Mouse (Mus musculus) myocyte (in vitro differentiated cells): Measurements from ENCODE around the gene Snx29. TPM values are rescaled to one million over a fixed set of nuclear protein-coding genes. Genes with fewer than 3 reads are reported as not detected.

ENCODE experiments used
- H3K27me3 ChIP-seq: one replicate; pipeline ENCODE4 v1.6.1; 2011; ENCODE audit not compliant: control insufficient read depth, insufficient read depth, insufficient read length
- H3K36me3 ChIP-seq: one replicate; pipeline ENCODE4 v1.6.1; 2011; ENCODE audit not compliant: control insufficient read depth, insufficient read depth
- H3K4me2 ChIP-seq: one replicate; pipeline ENCODE4 v1.6.1; 2011; ENCODE audit warnings: low read depth, control low read depth
- H3K4me3 ChIP-seq: one replicate; pipeline ENCODE4 v1.5.1; 2011; ENCODE audit warnings: mild to moderate bottlenecking, control low read depth, moderate library complexity
- H3K79me2 ChIP-seq: one replicate; pipeline ENCODE4 v1.6.1; 2011; ENCODE audit not compliant: control insufficient read depth, insufficient read depth
- H3ac ChIP-seq: one replicate; pipeline ENCODE4 v1.6.1; 2011; ENCODE audit not compliant: control insufficient read depth, insufficient read length
- CEBPB ChIP-seq: IDR thresholded peaks from 2 replicates; pipeline ENCODE4 v1.6.1; 2011; ENCODE audit warnings: mild to moderate bottlenecking, moderate library complexity; ENCODE audit not compliant: poor library complexity, insufficient read depth, severe bottlenecking
- E2F4 ChIP-seq: IDR thresholded peaks from one replicate; pipeline ENCODE4 v1.6.1; 2011; ENCODE audit warnings: mild to moderate bottlenecking, control low read depth, moderate library complexity; ENCODE audit not compliant: insufficient read depth
- MAX ChIP-seq: IDR thresholded peaks from one replicate; pipeline ENCODE4 v1.6.1; 2011; ENCODE audit warnings: low read depth, mild to moderate bottlenecking, control low read depth
- MYOD1 ChIP-seq, 3 experiments: IDR thresholded peaks; one replicate each; pipeline ENCODE4 v1.6.1; 2011; ENCODE audit warnings: control low read depth in 2 of 3, low read depth in 2 of 3, mild to moderate bottlenecking in 2 of 3, moderate library complexity in 1 of 3; ENCODE audit not compliant: insufficient read length in 2 of 3, control insufficient read depth in 1 of 3
- MYOG ChIP-seq, 3 experiments: IDR thresholded peaks; one replicate each; pipeline ENCODE4 v1.6.1; 2011; ENCODE audit warnings: control low read depth in 2 of 3, low read depth in 2 of 3, mild to moderate bottlenecking in 2 of 3; ENCODE audit not compliant: insufficient read length in 2 of 3, control insufficient read depth in 1 of 3, insufficient read depth in 1 of 3
- POLR2A ChIP-seq: IDR thresholded peaks from one replicate; pipeline ENCODE4 v1.6.1; 2011; ENCODE audit warnings: low read depth, mild to moderate bottlenecking, control low read depth, moderate library complexity; ENCODE audit not compliant: insufficient read length
- POLR2AphosphoS2 ChIP-seq: IDR thresholded peaks from one replicate; pipeline ENCODE4 v1.6.1; 2011; ENCODE audit warnings: low read depth, control low read depth; ENCODE audit not compliant: insufficient read length
- REST ChIP-seq: IDR thresholded peaks from one replicate; pipeline ENCODE4 v1.6.1; 2011; ENCODE audit warnings: mild to moderate bottlenecking, control low read depth, moderate library complexity; ENCODE audit not compliant: insufficient read depth, insufficient read length
- SRF ChIP-seq: IDR thresholded peaks from one replicate; pipeline ENCODE4 v1.6.1; 2011; ENCODE audit warnings: low read depth; ENCODE audit not compliant: control insufficient read depth, insufficient read length
- TCF12 ChIP-seq: IDR thresholded peaks from one replicate; pipeline ENCODE4 v1.6.1; 2011; ENCODE audit warnings: mild to moderate bottlenecking, control low read depth; ENCODE audit not compliant: poor library complexity, insufficient read depth, severe bottlenecking
- TCF3 ChIP-seq: IDR thresholded peaks from one replicate; pipeline ENCODE4 v1.6.1; 2011; ENCODE audit warnings: low read depth, control low read depth; ENCODE audit not compliant: insufficient read length
- USF1 ChIP-seq: IDR thresholded peaks from one replicate; pipeline ENCODE4 v1.6.1; 2011; ENCODE audit warnings: low read depth, mild to moderate bottlenecking, control low read depth, moderate library complexity
- polyA plus RNA-seq: library from polyadenylated mRNA; unstranded; fragments of >200 nt; fragmentation: generic; extraction: Trizol; gene quantifications from one replicate; pipeline ENCODE4 v1.2.1, GENCODE M21; 2012; ENCODE audit warnings: missing spikeins

The Snx29 gene
- polyA plus RNA-seq, 1 experiment = 1.7 TPM

GRCm38 (mm10) chr16:11772318-11772717 is 449.6 kb downstream of the Snx29 start:
- H3K4me2 ChIP-seq = no peak overlapping the region
- TF ChIP-seq POLR2A (no peak), POLR2AphosphoS2 (no peak), E2F4 (no peak)
- no peaks in the 10 kb centered on the region for H3K79me2 ChIP-seq
- no peaks in the 10 kb centered on the region for H3K36me3 ChIP-seq
- H3ac ChIP-seq = no peak overlapping the region
- no peaks in the 10 kb centered on the region for H3K27me3 ChIP-seq
- H3K4me3 ChIP-seq = no peak overlapping the region

- Histone ChIP-seq H3ac (no peak overlapping the region), H3K36me3 (no peaks in the 10 kb centered on the region), H3K27me3 (no peaks in the 10 kb centered on the region), H3K4me3 (no peak overlapping the region), H3K4me2 (no peak overlapping the region), H3K79me2 (no peaks in the 10 kb centered on the region)
- no peak for TF ChIP-seq MYOD1 (IDR thresholded peaks at IDR 0.05; ENCODE audit: control insufficient read depth in 1 of 3, insufficient read length in 2 of 3, low read depth in 2 of 3)
- TF ChIP-seq TCF12 = no peak
- no peak for TF ChIP-seq SRF
- TF ChIP-seq POLR2AphosphoS2 = no peak
- no peak for TF ChIP-seq E2F4
- no peak for TF ChIP-seq MAX
- TF ChIP-seq POLR2A = no peak
- no peak for TF ChIP-seq TCF3
- TF ChIP-seq USF1 = no peak
- TF ChIP-seq MYOG (IDR thresholded peaks at IDR 0.05; ENCODE audit: control insufficient read depth in 1 of 3, insufficient read depth in 1 of 3, insufficient read length in 2 of 3, low read depth in 2 of 3) = no peak
- TF ChIP-seq REST = no peak
- TF ChIP-seq CEBPB = no peak
Observed at GRCm38 (mm10) chr16:11774321-11774720, 451.6 kb downstream of the Snx29 start.

- H3K4me2 ChIP-seq = no peak overlapping the region
- no peaks in the 10 kb centered on the region for H3K27me3 ChIP-seq
- no peaks in the 10 kb centered on the region for H3K36me3 ChIP-seq
- TF ChIP-seq REST (no peak), MYOG (IDR thresholded peaks at IDR 0.05; ENCODE audit: control insufficient read depth in 1 of 3, insufficient read depth in 1 of 3, insufficient read length in 2 of 3, low read depth in 2 of 3) (peak in 1 of 3 experiments; percentile 15), MYOD1 (IDR thresholded peaks at IDR 0.05; ENCODE audit: control insufficient read depth in 1 of 3, insufficient read length in 2 of 3, low read depth in 2 of 3) (peak in 1 of 3 experiments; percentile 12)
- H3K4me3 ChIP-seq = no peak overlapping the region
- no peak overlapping the region for H3ac ChIP-seq
- no peaks in the 10 kb centered on the region for H3K79me2 ChIP-seq
Observed at GRCm38 (mm10) chr16:11776528-11776927, 453.8 kb downstream of the Snx29 start.

GRCm38 (mm10) chr16:11778191-11778590 is 455.5 kb downstream of the Snx29 start:
- TF ChIP-seq E2F4 (no peak), SRF (no peak), POLR2AphosphoS2 (no peak), MYOD1 (IDR thresholded peaks at IDR 0.05; ENCODE audit: control insufficient read depth in 1 of 3, insufficient read length in 2 of 3, low read depth in 2 of 3) (no peak), MAX (no peak), TCF12 (no peak), TCF3 (no peak), USF1 (no peak), POLR2A (no peak), REST (no peak)
- Histone ChIP-seq H3K27me3 (no peaks in the 10 kb centered on the region), H3K79me2 (no peaks in the 10 kb centered on the region), H3ac (no peak overlapping the region), H3K36me3 (no peaks in the 10 kb centered on the region), H3K4me3 (no peak overlapping the region), H3K4me2 (peak overlapping the region; percentile 44)

- Histone ChIP-seq H3K79me2 (no peaks in the 10 kb centered on the region), H3K27me3 (no peaks in the 10 kb centered on the region), H3ac (no peak overlapping the region), H3K4me2 (peak overlapping the region; percentile 44), H3K4me3 (no peak overlapping the region), H3K36me3 (no peaks in the 10 kb centered on the region)
- TF ChIP-seq MYOG (IDR thresholded peaks at IDR 0.05; ENCODE audit: control insufficient read depth in 1 of 3, insufficient read depth in 1 of 3, insufficient read length in 2 of 3, low read depth in 2 of 3) (no peak), MAX (no peak), CEBPB (no peak), POLR2AphosphoS2 (no peak), POLR2A (no peak), TCF3 (no peak), REST (no peak), E2F4 (no peak), USF1 (no peak), MYOD1 (IDR thresholded peaks at IDR 0.05; ENCODE audit: control insufficient read depth in 1 of 3, insufficient read length in 2 of 3, low read depth in 2 of 3) (no peak), SRF (no peak)
Observed at GRCm38 (mm10) chr16:11778715-11779460, 456.2 kb downstream of the Snx29 start.
